Mouse (Mus musculus) G1E (cell line): ENCODE measurements around the gene Gm48551.

ENCODE experiments used
- CTCF ChIP-seq: IDR thresholded peaks from 2 replicates; pipeline ENCODE4 v1.5.1; 2012; ENCODE audit warnings: low read depth, low read length, inconsistent platforms, mixed read lengths
- GATA1 ChIP-seq: IDR thresholded peaks from 2 replicates; pipeline ENCODE4 v1.6.1; 2012; ENCODE audit warnings: borderline replicate concordance, low read length, inconsistent platforms, mixed read lengths
- GATA2 ChIP-seq: IDR thresholded peaks from 2 replicates; pipeline ENCODE4 v1.6.1; 2012; ENCODE audit warnings: low read depth, low read length, inconsistent platforms, borderline replicate concordance
- TAL1 ChIP-seq: conservative IDR thresholded peaks from 2 replicates; pipeline ENCODE4 v1.6.1; 2012; ENCODE audit warnings: low read depth, low read length, inconsistent platforms, mixed read lengths

DNA sequence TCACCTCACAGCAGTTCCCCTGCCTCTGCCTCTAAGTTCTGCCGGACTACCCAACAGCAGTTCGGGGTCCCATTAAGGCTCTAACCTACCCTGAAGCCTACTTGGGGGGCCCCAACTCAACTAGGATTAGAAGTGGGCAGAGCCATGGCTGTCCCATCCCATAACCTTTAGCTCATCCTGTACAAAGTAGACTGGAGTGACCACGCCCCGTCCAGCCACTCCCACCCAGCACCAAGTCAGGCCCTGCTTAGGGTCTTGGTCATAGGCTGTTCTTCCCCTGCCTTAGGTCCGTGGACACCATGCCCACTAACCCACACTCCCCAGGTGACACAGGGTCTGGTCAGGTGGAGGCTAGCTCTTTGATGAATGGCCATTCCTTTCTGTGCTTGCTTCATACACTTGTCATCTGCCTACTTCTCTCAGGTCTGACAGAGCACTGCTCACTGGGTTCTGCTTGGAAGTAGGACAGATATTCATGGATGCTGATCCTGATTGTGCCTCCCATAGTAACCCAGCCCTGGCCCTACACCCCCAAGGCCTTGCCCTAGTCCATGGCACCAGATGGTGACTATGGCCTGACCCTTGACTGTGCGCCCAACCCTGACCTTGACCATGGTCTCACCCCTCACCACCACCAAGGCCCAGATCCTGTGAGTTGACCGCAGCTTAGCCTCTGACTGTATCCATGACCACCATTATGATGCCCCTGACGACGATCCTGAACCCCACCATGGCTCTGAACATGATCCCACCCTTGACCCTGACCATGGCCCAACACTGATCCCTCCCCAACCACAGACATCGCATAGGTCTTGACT is 35.1 kb downstream of the Gm48551 start:
- no peak for TF ChIP-seq CTCF
- no peak for TF ChIP-seq GATA1
- TF ChIP-seq TAL1: no peak
- no peak for TF ChIP-seq GATA2
